Mouse (Mus musculus) cerebellum, postnatal 36 days (tissue): ENCODE measurements around the gene Rab30.
A peak's percentile ranks its signal among the peaks of the same experiment; 100 is the strongest.
"Not testable (repeated sequence)": the region's sequence is repeated elsewhere in the genome, so short reads cannot be mapped to it uniquely, and the experiment has no call there.

Experiments
- DNase-seq, 2 experiments: peaks; one replicate each; pipeline ENCODE4 v3.0.0; 2021 to 2022; ENCODE audit warnings: mixed read lengths in 2 of 2

The Rab30 gene

GRCm38 (mm10) chr7:92758067-92758466 lies 16.7 kb downstream of the Rab30 start:
- DNase-seq: no peak

- no peak for DNase-seq
These were observed 19.2 kb downstream of the Rab30 start for GRCm38 (mm10) chr7:92760651-92761050.

- peak in 1 of 2 experiments; percentile 51 for DNase-seq
These were observed 19.8 kb downstream of the Rab30 start for GRCm38 (mm10) chr7:92761161-92761560.

GRCm38 (mm10) chr7:92765426-92765825 lies 24.0 kb downstream of the Rab30 start:
- peak; percentile 63 to 67 for DNase-seq

- no peak for DNase-seq
These were observed 25.0 kb downstream of the Rab30 start for GRCm38 (mm10) chr7:92766096-92767090.

GRCm38 (mm10) chr7:92768116-92768515 lies 26.7 kb downstream of the Rab30 start:
- not testable (repeated sequence) for DNase-seq

GRCm38 (mm10) chr7:92768859-92769258 lies 27.5 kb downstream of the Rab30 start:
- DNase-seq: no peak

- DNase-seq: no peak
These were observed 31.6 kb downstream of the Rab30 start for GRCm38 (mm10) chr7:92773006-92773405.

GRCm38 (mm10) chr7:92773596-92773995 lies 32.2 kb downstream of the Rab30 start:
- DNase-seq: no peak

- no peak for DNase-seq
These were observed 33.3 kb downstream of the Rab30 start for GRCm38 (mm10) chr7:92774741-92775140.

GRCm38 (mm10) chr7:92775703-92776102 lies 34.3 kb downstream of the Rab30 start:
- no peak for DNase-seq

- DNase-seq: no peak
These were observed 35.2 kb downstream of the Rab30 start for GRCm38 (mm10) chr7:92776647-92777046.

GRCm38 (mm10) chr7:92777108-92777973 lies 35.9 kb downstream of the Rab30 start:
- DNase-seq: peak; percentile 65 to 68

- no peak for DNase-seq
These were observed 37.7 kb downstream of the Rab30 start for GRCm38 (mm10) chr7:92779058-92779457.

- no peak for DNase-seq
These were observed 40.0 kb downstream of the Rab30 start for GRCm38 (mm10) chr7:92781361-92781760.

GRCm38 (mm10) chr7:92781948-92782347 lies 40.5 kb downstream of the Rab30 start:
- no peak for DNase-seq

GRCm38 (mm10) chr7:92782511-92782910 lies 41.1 kb downstream of the Rab30 start:
- no peak for DNase-seq

GRCm38 (mm10) chr7:92783166-92783806 lies 41.9 kb downstream of the Rab30 start:
- peak; percentile 59 to 70 for DNase-seq

- DNase-seq: no peak
These were observed 42.5 kb downstream of the Rab30 start for GRCm38 (mm10) chr7:92783914-92784313.

GRCm38 (mm10) chr7:92795749-92796148 lies 54.3 kb downstream of the Rab30 start:
- peak; percentile 75 to 76 for DNase-seq

- no peak for DNase-seq
These were observed 55.4 kb downstream of the Rab30 start for GRCm38 (mm10) chr7:92796813-92797212.

GRCm38 (mm10) chr7:92799665-92800595 lies 58.5 kb downstream of the Rab30 start:
- no peak for DNase-seq
